Mouse (Mus musculus) G1E (cell line): ENCODE measurements around the gene Nsun2.

ENCODE experiments used
- CTCF ChIP-seq: IDR thresholded peaks from 2 replicates; pipeline ENCODE4 v1.5.1; 2012; ENCODE audit warnings: low read depth, low read length, inconsistent platforms, mixed read lengths
- POLR2AphosphoS5 ChIP-seq: IDR thresholded peaks from 2 replicates; pipeline ENCODE4 v1.6.1; 2012; ENCODE audit warnings: low read depth, low read length, inconsistent platforms; ENCODE audit not compliant: insufficient replicate concordance

- no peak for TF ChIP-seq POLR2AphosphoS5
- no peak for TF ChIP-seq CTCF
These were observed 21.5 kb downstream of the Nsun2 start for GRCm38 (mm10) chr13:69555045-69555444.
